17 mouse cellular contexts compared by ENCODE assay signal in the genomic region with DNA sequence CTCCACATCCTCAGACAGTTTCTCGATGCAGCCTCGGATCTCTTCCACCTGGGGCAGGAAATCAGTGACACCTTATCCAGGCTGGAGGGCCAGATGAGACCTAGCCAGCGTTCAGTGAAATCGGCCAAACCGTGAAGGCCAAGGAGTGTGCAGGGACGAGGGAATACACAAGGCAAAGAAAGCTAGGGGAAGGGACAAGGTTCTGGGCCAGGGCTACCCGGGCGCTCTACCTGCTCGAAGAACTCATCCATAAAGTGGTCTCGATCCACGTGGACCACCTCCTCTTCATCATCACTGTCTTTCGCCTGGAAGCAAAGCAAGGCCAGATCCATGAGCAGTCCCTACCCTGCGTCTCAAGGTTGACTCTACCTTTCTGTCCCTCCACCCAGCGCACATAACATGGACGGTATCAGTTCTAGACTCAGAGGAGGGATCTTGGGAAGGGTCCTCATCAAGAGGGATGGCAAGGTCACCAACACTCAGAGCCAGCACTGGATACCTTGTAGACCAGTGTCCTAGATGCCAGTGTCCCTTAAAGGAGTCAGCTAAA. TPM values are rescaled to one million over a fixed set of nuclear protein-coding genes. Genes with fewer than 3 reads are reported as not detected.
DNase-seq lines count a peak whose midpoint lies in the region; ATAC-seq and TF ChIP-seq lines count a peak whose summit lies in the region.
"Had no signal": no experiment of that assay in that cellular context is flagged by ENCODE, and none has a peak within 500 bp of the region (broad histone marks: within the 10 kb centered on the region; RNA-seq: fewer than 3 reads in every experiment).

No protein-coding gene starts in this region.

- ATAC-seq in kidney, postnatal 0 days (replicated peaks; ENCODE audit: low FRiP score, low read depth) = no peak
- no peak for ATAC-seq in forebrain, postnatal 0 days
- ATAC-seq: midbrain, embryonic 15.5 days had no signal

- H3K27me3 ChIP-seq in kidney, postnatal 0 days (ENCODE audit: insufficient read depth, low read length) = no peaks in the 10 kb centered on the region
- no peaks in the 10 kb centered on the region for H3K27me3 ChIP-seq in forebrain, postnatal 0 days (ENCODE audit: insufficient read depth, low read length)
- H3K27me3 ChIP-seq: CH12.LX; hindbrain, embryonic 15.5 days; limb, embryonic 13.5 days; midbrain, embryonic 15.5 days; neural tube, embryonic 12.5 days had no signal

- H3K4me3 ChIP-seq in kidney, postnatal 0 days (replicated peaks; ENCODE audit: low read depth, low read length) = no peak overlapping the region
- no peak overlapping the region for H3K4me3 ChIP-seq in cortical plate, adult 2 months (ENCODE audit: insufficient read depth, low read length)
- no peak overlapping the region for H3K4me3 ChIP-seq in forebrain, postnatal 0 days (ENCODE audit: low read depth, low read length)
- H3K4me3 ChIP-seq: hindbrain, embryonic 15.5 days; limb, embryonic 13.5 days; midbrain, embryonic 15.5 days; neural tube, embryonic 12.5 days had no signal

- H3K27ac ChIP-seq in kidney, postnatal 0 days = peak overlapping the region; percentile 63
- H3K27ac ChIP-seq in cortical plate, adult 2 months (ENCODE audit: insufficient read depth, low read length) = peak overlapping the region; percentile 33; the same call in 1 of the 2 replicates
- no peak overlapping the region; the same call in 1 of the 2 replicates for H3K27ac ChIP-seq in forebrain, postnatal 0 days (ENCODE audit: low read depth, low read length)
- H3K27ac ChIP-seq: hindbrain, embryonic 15.5 days; limb, embryonic 13.5 days; midbrain, embryonic 15.5 days; neural tube, embryonic 12.5 days had no signal

- DNase-seq in heart, adult 11 months = peak; percentile 91
- DNase-seq in heart, postnatal 10 days = no peak
- DNase-seq in kidney, postnatal 0 days (ENCODE audit: low spot score) = no peak
- no peak for DNase-seq in kidney, adult 9 months
- no peak for DNase-seq in forebrain, postnatal 0 days
- DNase-seq in urinary bladder, postnatal 36 days (ENCODE audit: low spot score in 2 of 2) = no peak
- DNase-seq: embryo, embryonic 11 days; kidney, adult 8-10 months had no signal

- WGBS in kidney, postnatal 0 days = 75% methylated on average over 15 of the region's 15 CpGs
- 87% methylated on average over 15 of the region's 15 CpGs for WGBS in forebrain, postnatal 0 days

- H3K9ac ChIP-seq in kidney, postnatal 0 days (ENCODE audit: low read depth, low read length) = 0 out of 2 replicates have a peak overlapping the region, but pooled peaks have one; percentile 8
- 0 out of 2 replicates have a peak overlapping the region, but pooled peaks have one; percentile 1 for H3K9ac ChIP-seq in forebrain, postnatal 0 days
- H3K9ac ChIP-seq: hindbrain, embryonic 15.5 days; midbrain, embryonic 15.5 days had no signal

- H3K9me3 ChIP-seq in kidney, postnatal 0 days (replicated peaks; ENCODE audit: low read length) = no peaks in the 10 kb centered on the region
- H3K9me3 ChIP-seq in forebrain, postnatal 0 days (ENCODE audit: low read length) = no peaks in the 10 kb centered on the region
- H3K9me3 ChIP-seq: hindbrain, embryonic 15.5 days; limb, embryonic 13.5 days; midbrain, embryonic 15.5 days; neural tube, embryonic 12.5 days had no signal

- intact Hi-C loops in heart, postnatal 10 days (cut with DNase I) = loop anchor here (2.0 kb wide), 1 partner anchor 28 kb away; no protein-coding TSS in a partner anchor

- no peaks in the 10 kb centered on the region for H3K36me3 ChIP-seq in kidney, postnatal 0 days (ENCODE audit: insufficient read depth, low read length)
- H3K36me3 ChIP-seq in forebrain, postnatal 0 days (ENCODE audit: insufficient read depth) = peaks cover 44% of the 10 kb centered on the region

- TF ChIP-seq CTCF in kidney, postnatal 0 days (IDR thresholded peaks at IDR 0.05; ENCODE audit: low read depth) = no peak
- TF ChIP-seq CTCF in cortical plate, adult 2 months (IDR thresholded peaks at IDR 0.05; ENCODE audit: extremely low read depth, insufficient read depth, low read length) = no peak
- TF ChIP-seq CTCF in forebrain, postnatal 0 days (IDR thresholded peaks at IDR 0.05; ENCODE audit: low read depth) = no peak

- H3K4me2 ChIP-seq in kidney, postnatal 0 days (ENCODE audit: low read length) = no peak overlapping the region
- H3K4me2 ChIP-seq in forebrain, postnatal 0 days (ENCODE audit: low read depth) = no peak overlapping the region
- H3K4me2 ChIP-seq: hindbrain, embryonic 15.5 days; limb, embryonic 13.5 days; midbrain, embryonic 15.5 days; neural tube, embryonic 12.5 days had no signal

- no peak for TF ChIP-seq POLR2A in cortical plate, adult 2 months (IDR thresholded peaks at IDR 0.05; ENCODE audit: extremely low read depth, insufficient read depth, low read length)

- 0 out of 2 replicates have a peak, but pooled peaks cover 2% of the 10 kb centered on the region for H3K4me1 ChIP-seq in kidney, postnatal 0 days (replicated peaks; ENCODE audit: insufficient read depth, low read length)
- H3K4me1 ChIP-seq in cortical plate, adult 2 months (ENCODE audit: control insufficient read depth, insufficient read depth, low read length) = peaks cover 15% of the 10 kb centered on the region
- no peaks in the 10 kb centered on the region for H3K4me1 ChIP-seq in forebrain, postnatal 0 days (ENCODE audit: insufficient read depth)
- H3K4me1 ChIP-seq: hindbrain, embryonic 15.5 days; midbrain, embryonic 15.5 days had no signal

RNA-seq across cellular contexts. Expression of a gene that starts 8.9 kb away (rescaled TPM):
- 10 to 100 TPM; 69.2 to 72.5 TPM for total RNA-seq in heart, postnatal 10 days (2021)
- 39.1 and 42.6 TPM in 2 replicates for polyA plus RNA-seq in kidney, postnatal 0 days (2015; fragmentation: Nextera tagmentation; extraction: Ambion mirVana)
- 118 and 122 TPM in 2 replicates for polyA plus RNA-seq in cortical plate, adult 2 months (2012; rRNA removed)
- total RNA-seq in forebrain, postnatal 0 days (2014; rRNA removed) = 7.5 and 9.2 TPM in 2 replicates
- 18.8 and 20.4 TPM in 2 replicates for polyA plus RNA-seq in forebrain, postnatal 0 days (2015; fragmentation: Nextera tagmentation; extraction: Ambion mirVana)

RNA-seq across cellular contexts. Expression of a gene that starts 9.2 kb away (rescaled TPM):
- total RNA-seq in heart, postnatal 10 days (2021) = 1 to 10 TPM in 1 of 2 experiments, under 1 TPM in 1; 0.89 to 1.7 TPM
- polyA plus RNA-seq in kidney, postnatal 0 days (2015; fragmentation: Nextera tagmentation; extraction: Ambion mirVana) = 1.1 and 1.6 TPM in 2 replicates
- 381 and 383 TPM in 2 replicates for polyA plus RNA-seq in cortical plate, adult 2 months (2012; rRNA removed)
- 37.9 and 51.3 TPM in 2 replicates for total RNA-seq in forebrain, postnatal 0 days (2014; rRNA removed)
- polyA plus RNA-seq in forebrain, postnatal 0 days (2015; fragmentation: Nextera tagmentation; extraction: Ambion mirVana) = 38.5 and 58.4 TPM in 2 replicates

RNA-seq across cellular contexts. Expression of a gene that starts 14.8 kb away (rescaled TPM):
- total RNA-seq in heart, postnatal 10 days (2021) = 10 to 100 TPM; 15.9 to 16.1 TPM
- polyA plus RNA-seq in kidney, postnatal 0 days (2015; fragmentation: Nextera tagmentation; extraction: Ambion mirVana) = 28.3 and 28.8 TPM in 2 replicates
- 14.2 and 14.5 TPM in 2 replicates for polyA plus RNA-seq in cortical plate, adult 2 months (2012; rRNA removed)
- total RNA-seq in forebrain, postnatal 0 days (2014; rRNA removed) = 7.1 and 8.4 TPM in 2 replicates
- polyA plus RNA-seq in forebrain, postnatal 0 days (2015; fragmentation: Nextera tagmentation; extraction: Ambion mirVana) = 8.4 and 8.7 TPM in 2 replicates

RNA-seq across cellular contexts. Expression of a gene that starts 29.8 kb away (rescaled TPM):
- total RNA-seq in heart, postnatal 10 days (2021) = 1 to 10 TPM; 2.7 to 3.1 TPM
- polyA plus RNA-seq in kidney, postnatal 0 days (2015; fragmentation: Nextera tagmentation; extraction: Ambion mirVana) = not detected in 2 replicates
- polyA plus RNA-seq in cortical plate, adult 2 months (2012; rRNA removed) = not detected in 2 replicates
- 0.05 TPM in 1 of 2 replicates, not detected in the other for total RNA-seq in forebrain, postnatal 0 days (2014; rRNA removed)
- polyA plus RNA-seq in forebrain, postnatal 0 days (2015; fragmentation: Nextera tagmentation; extraction: Ambion mirVana) = not detected in 2 replicates
- polyA plus RNA-seq: adrenal gland, adult 2 months; hindbrain, embryonic 15.5 days; limb, embryonic 13.5 days; midbrain, embryonic 15.5 days; neural tube, embryonic 12.5 days; spleen, adult 2 months; thymus, adult 2 months had no signal

RNA-seq across cellular contexts. Expression of a gene that starts 38.7 kb away (rescaled TPM):
- total RNA-seq in heart, postnatal 10 days (2021) = 10 to 100 TPM; 26.1 to 29.9 TPM
- polyA plus RNA-seq in kidney, postnatal 0 days (2015; fragmentation: Nextera tagmentation; extraction: Ambion mirVana) = 15.6 and 17.9 TPM in 2 replicates
- 15.7 and 16.4 TPM in 2 replicates for polyA plus RNA-seq in cortical plate, adult 2 months (2012; rRNA removed)
- 18.2 and 20.7 TPM in 2 replicates for total RNA-seq in forebrain, postnatal 0 days (2014; rRNA removed)
- 13.2 and 13.7 TPM in 2 replicates for polyA plus RNA-seq in forebrain, postnatal 0 days (2015; fragmentation: Nextera tagmentation; extraction: Ambion mirVana)

Comparison
In these comparisons a context has a peak if more than half of its experiments do, and no peak if none do; other contexts are left out.
1. RNA of a gene that starts 9.2 kb away (polyA plus RNA-seq): 381 to 383 TPM in cortical plate, adult 2 months and 38.5 to 58.4 TPM in forebrain, postnatal 0 days; 1.1 to 1.6 TPM in kidney, postnatal 0 days; every median in the first group is over 10 times any median in the second.